Mouse (Mus musculus): Measurements from ENCODE around the gene Avil. TPM values are rescaled to one million over a fixed set of nuclear protein-coding genes. Genes with fewer than 3 reads are reported as not detected.
A peak's percentile ranks its signal among the peaks of the same experiment; 100 is the strongest.
"Not testable (repeated sequence)": the region's sequence is repeated elsewhere in the genome, so short reads cannot be mapped to it uniquely, and the experiment has no call there.

Avil gene
- polyA plus RNA-seq, 1 experiment = 0.14 TPM

DNA sequence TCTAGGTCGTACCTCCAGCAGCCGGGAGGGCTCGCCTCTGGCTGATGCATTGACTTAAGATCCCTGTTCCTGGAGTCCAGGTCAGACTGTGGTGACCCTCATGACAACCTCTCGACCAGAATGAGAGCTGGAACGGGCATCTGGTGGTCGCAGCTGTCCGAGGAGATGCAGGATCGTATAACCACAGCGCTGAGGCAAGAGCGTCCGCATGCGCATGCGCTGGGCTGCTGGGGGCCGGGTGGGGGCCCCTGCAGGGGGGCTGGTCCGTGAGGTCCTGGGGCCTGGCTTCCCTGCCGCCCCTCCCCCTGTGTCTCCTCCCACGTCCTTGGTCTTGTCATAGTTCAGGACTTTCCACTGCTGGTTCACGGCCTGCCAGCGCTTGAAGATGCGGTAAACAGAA lies 56.0 kb downstream of the Avil start:
- DNase-seq (ENCODE audit: extremely low spot score in 1 of 2, low spot score in 1 of 2) = no peak

DNA sequence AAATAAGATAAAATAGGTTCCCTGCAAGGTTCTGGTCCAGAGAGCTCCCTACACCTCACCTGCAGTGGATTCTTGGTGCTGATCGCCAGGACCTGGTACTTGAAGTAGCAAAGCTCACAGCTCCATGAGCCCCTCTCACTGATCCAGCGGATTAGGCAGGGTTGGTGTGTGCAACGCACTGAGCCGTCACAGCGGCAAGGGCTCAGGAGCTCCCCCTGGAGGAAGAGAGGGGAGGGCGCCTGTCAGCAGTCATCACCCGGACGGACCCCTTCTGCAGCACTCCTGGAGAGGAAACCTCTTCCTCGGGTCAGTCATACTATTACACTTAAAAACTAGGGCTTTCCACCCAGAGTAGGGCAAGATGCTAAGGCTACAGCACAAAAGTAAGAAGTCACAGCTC lies 57.7 kb downstream of the Avil start:
- peak in 1 of 2 experiments; percentile 87 for DNase-seq (ENCODE audit: extremely low spot score in 1 of 2, low spot score in 1 of 2)

DNA sequence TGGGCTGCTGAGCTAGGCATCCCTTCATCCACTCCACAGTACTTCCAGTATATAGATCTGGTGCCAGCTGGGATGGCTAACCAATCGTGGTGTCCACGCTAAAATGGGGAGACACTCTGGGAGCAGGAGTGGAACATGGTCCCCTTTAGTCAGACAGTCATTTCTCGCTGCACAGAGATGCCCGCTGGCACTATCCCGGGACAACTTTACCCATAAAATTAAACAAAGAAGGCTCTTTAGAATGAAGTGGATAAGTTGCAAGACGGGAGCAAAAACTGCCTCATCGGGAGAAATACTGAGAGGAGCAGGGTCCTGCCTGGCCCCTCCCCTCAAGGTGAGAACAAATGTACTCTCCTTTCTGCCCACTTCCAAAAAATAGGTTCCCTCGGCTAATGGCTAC lies 58.2 kb downstream of the Avil start:
- DNase-seq (ENCODE audit: extremely low spot score in 1 of 2, low spot score in 1 of 2) = no peak

- no peak for DNase-seq (ENCODE audit: extremely low spot score in 1 of 2, low spot score in 1 of 2)
Measured at GRCm38 (mm10) chr10:127059174-127059967, 58.9 kb downstream of the Avil start.

- peak in 1 of 2 experiments; percentile 80 for DNase-seq (ENCODE audit: extremely low spot score in 1 of 2, low spot score in 1 of 2)
Measured at GRCm38 (mm10) chr10:127059968-127060916, 59.7 kb downstream of the Avil start, which contains the start of gene March9. Gene March9 (minus strand): TSS chr10:127060184.

- DNase-seq (ENCODE audit: extremely low spot score in 1 of 2, low spot score in 1 of 2) = no peak
Measured at GRCm38 (mm10) chr10:127061085-127061484, 60.6 kb downstream of the Avil start.

DNA sequence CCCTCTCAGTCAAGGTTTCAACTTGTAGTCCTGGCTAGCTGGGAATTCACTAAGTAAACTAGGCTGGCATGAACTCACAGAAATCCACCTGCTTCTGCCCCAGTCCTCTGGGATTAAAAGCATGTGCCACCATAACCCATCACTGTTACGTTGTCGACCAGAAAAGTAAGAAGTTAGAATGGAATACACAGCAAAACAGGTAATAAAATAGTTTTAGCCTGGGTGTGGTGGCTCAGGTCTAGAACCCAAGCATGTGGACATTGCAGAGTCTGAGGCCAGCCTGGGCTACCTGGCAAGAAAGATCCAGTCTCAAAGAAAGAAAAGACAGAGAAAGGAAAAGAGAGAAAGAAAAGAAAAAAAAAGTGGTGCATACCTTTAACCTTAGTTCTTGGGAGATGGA lies 61.0 kb downstream of the Avil start:
- DNase-seq (ENCODE audit: extremely low spot score in 1 of 2, low spot score in 1 of 2) = no peak

DNA sequence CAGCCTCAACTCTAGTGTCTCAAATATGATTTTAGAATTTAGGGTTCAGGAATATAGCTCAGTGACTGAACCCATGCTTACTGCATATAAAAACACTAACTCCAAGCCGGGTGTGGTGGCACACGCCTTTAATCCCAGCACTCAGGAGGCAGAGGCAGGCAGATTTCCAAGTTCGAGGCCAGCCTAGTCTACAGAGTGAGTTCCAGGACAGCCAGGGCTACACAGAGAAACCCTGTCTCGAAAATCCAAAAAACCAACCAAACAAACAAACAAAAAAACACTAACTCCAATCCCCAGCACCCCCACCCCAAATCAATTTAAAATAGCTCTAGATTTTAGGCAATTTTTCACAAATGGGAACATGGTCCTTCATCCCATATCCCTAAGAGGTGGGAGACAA lies 61.6 kb downstream of the Avil start:
- not testable (repeated sequence) for DNase-seq (ENCODE audit: extremely low spot score in 1 of 2, low spot score in 1 of 2)

DNA sequence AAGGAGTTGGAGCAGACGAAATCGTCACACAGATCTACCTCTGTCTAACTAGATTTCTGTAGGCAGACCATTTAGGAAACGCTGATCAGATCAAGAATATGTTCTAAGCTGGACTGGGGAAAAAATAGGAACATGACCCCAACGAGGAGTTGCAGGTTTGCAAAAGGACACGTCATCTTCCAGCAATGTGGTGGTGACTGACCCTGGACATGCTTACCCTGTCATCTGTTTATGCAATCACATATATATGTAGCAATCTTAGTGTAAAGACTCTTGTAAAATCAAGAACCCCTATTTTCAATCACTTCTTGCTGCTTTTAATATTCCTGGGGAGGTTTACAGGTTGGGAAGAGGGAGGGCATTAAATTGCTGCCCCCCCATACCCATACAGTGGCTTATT lies 62.0 kb downstream of the Avil start:
- DNase-seq (ENCODE audit: extremely low spot score in 1 of 2, low spot score in 1 of 2) = no peak

GRCm38 (mm10) chr10:127063239-127063872 lies 62.8 kb downstream of the Avil start, which contains the start of gene Cdk4:
Gene Cdk4 (plus strand): TSS chr10:127063534.
- peak; percentile 97 to 99 for DNase-seq (ENCODE audit: extremely low spot score in 1 of 2, low spot score in 1 of 2)

DNA sequence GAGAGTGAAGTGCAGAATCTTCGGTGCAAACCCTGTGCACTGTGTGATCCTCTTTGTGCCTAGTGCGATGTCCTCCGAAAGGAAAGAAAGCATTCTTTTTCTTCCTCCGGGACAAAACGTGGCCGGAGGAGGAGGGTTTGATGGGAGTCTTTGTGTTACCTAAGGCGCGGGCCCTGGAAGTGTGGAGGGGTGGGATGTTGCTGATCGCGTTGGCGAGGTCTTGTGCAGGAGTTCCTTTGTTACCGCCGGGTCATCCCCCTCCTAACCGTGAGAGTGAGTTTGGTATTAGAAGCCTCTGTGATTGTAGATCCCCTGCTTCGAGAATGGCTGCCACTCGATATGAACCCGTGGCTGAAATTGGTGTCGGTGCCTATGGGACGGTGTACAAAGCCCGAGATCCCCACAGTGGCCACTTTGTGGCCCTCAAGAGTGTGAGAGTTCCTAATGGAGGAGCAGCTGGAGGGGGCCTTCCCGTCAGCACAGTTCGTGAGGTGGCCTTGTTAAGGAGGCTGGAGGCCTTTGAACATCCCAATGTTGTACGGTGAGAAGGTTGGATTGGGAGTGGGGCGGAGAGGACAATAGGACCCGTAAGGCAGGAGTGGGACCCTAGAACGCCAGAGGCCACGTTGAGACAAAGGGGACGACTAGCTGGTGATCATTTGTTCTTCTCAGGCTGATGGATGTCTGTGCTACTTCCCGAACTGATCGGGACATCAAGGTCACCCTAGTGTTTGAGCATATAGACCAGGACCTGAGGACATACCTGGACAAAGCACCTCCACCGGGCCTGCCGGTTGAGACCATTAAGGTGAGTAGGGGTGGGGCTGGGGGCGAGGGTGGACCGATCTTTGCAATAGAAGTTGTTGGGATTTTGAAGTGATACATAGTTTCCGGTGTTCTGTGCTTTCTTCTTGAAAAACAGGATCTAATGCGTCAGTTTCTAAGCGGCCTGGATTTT lies 63.7 kb downstream of the Avil start:
- DNase-seq (ENCODE audit: extremely low spot score in 1 of 2, low spot score in 1 of 2) = no peak

GRCm38 (mm10) chr10:127065981-127066380 lies 65.5 kb downstream of the Avil start:
- no peak for DNase-seq (ENCODE audit: extremely low spot score in 1 of 2, low spot score in 1 of 2)

GRCm38 (mm10) chr10:127066519-127067018 lies 66.1 kb downstream of the Avil start:
- DNase-seq (ENCODE audit: extremely low spot score in 1 of 2, low spot score in 1 of 2) = no peak

- DNase-seq (ENCODE audit: extremely low spot score in 1 of 2, low spot score in 1 of 2) = no peak
Measured at GRCm38 (mm10) chr10:127068360-127069038, 68.0 kb downstream of the Avil start.

- no peak for DNase-seq (ENCODE audit: extremely low spot score in 1 of 2, low spot score in 1 of 2)
Measured at GRCm38 (mm10) chr10:127069281-127070189, 69.0 kb downstream of the Avil start.

Measured in frontal cortex, adult 2 months (tissue).